Mouse (Mus musculus) thymus, adult 2 months (tissue): ENCODE data around the gene Zfp62.

Source experiments
- CTCF ChIP-seq: fragments of 200-500 bp; IDR thresholded peaks from 2 replicates; pipeline ENCODE4 v1.5.1; 2012; ENCODE audit warnings: mild to moderate bottlenecking, control low read depth, low read length, moderate library complexity, borderline replicate concordance; ENCODE audit not compliant: control insufficient read depth, poor library complexity, insufficient read depth; ENCODE audit errors: extremely low read depth
- POLR2A ChIP-seq: fragments of 200-500 bp; IDR thresholded peaks from 2 replicates; pipeline ENCODE4 v1.6.1; 2012; ENCODE audit warnings: mild to moderate bottlenecking, low read length, control low read depth, moderate library complexity; ENCODE audit not compliant: control insufficient read depth, poor library complexity, insufficient read depth; ENCODE audit errors: extremely low read depth

GRCm38 (mm10) chr11:49260598-49261312 is 57.7 kb downstream of the Zfp62 start:
- no peak for TF ChIP-seq POLR2A
- TF ChIP-seq CTCF = no peak
